Mouse (Mus musculus) telencephalon, adult 2 months (tissue): ENCODE data around the gene Slc25a29.

ENCODE experiments used
- DNase-seq: peaks from one replicate; pipeline ENCODE4 v3.0.0-alpha.2; 2011; ENCODE audit warnings: low read depth, low spot score

Slc25a29 gene

GRCm38 (mm10) chr12:108834337-108834736 is 1.3 kb downstream of the Slc25a29 start:
- no peak for DNase-seq

DNA sequence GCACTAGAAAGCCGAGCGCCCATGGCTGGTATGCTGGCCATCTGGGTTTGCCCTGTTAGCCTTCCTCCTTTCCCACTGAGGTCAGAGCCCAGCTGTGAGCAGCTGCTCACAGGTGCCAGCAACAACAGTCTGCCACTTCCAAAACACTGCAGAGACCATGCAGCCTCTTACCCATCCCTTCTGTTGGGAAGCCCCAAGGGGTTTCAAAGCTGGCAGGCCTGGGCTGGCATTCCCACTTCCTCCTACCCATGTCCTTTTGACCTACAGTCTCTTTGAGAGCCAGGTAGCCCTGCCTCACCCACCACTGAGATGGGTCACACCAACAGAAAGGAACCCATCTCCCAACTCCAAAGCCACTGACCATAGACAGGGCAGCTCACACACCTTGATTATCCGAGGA is 2.3 kb downstream of the Slc25a29 start:
- DNase-seq, result no peak

DNA sequence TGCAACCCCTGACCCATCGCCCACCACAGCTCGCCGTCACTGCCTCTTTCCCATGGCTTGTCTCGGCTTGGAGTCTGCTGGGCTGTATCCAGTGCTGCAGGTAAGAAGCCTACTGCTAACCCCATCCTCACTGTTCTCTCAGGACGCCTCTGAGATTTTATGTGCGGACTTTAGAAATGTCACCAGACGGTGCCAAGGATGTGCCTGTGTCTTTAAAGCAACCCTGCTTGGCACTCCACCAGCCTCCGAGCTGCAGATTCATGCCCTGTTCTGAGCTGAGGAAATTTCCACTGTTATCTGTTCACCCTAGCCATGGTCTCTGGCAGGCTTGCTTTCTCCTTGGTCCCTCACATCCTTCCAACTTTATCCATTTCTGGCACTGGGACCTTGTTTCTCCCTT is 2.8 kb downstream of the Slc25a29 start:
- DNase-seq, result no peak

DNA sequence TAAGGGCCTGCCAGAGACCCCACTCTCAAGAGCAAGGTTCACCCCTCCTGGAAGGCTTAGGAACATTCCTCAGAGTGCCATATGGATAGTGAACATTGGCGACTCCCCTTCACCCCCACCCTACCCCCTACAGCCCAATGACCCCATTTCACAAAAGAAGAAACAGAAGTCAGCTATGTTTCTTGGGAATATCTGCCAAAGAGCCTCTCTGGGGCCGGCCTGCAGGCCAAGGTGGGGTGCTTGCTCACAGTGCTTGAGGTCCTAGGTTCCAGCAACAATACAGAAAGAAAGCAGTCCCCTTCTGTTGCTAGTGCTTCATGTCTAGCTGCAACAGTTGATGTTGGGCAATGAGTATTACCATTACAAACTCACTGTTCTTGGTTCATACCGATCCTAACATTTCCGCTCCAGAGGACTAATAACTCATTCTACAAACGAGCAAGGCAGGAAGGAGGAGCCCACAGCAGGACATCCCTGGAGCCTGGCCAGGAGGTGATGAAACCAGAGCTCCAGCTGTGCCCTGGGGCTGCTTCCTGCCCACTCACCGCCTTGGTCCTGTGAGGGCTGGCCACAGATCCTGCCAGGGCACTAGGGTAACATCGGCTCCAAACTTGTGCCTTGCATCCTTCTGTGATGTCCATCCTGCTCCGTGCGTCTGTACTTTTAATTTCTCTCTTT is 3.6 kb downstream of the Slc25a29 start:
- DNase-seq, result no peak

GRCm38 (mm10) chr12:108830358-108830757 is 5.3 kb downstream of the Slc25a29 start:
- no peak for DNase-seq

DNA sequence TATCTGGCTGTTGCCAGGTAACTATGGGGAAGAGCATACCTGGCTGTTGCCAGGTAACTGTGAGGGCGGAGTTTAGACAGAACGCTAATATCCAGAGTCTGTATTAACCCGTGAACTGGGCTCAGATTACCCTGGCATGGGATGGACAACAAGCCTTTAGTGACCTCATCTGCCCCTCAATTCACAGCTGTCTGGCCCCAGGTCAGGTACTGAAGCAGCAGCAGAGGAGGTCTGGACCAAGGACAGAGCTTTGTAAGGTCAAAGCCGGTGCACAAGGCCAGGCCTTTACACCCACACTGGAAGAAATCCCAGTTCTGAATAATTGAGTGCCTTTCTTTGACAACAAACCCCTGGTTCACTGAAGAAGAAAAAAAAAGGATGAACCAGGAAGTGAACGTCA is 6.0 kb downstream of the Slc25a29 start:
- no peak for DNase-seq

DNA sequence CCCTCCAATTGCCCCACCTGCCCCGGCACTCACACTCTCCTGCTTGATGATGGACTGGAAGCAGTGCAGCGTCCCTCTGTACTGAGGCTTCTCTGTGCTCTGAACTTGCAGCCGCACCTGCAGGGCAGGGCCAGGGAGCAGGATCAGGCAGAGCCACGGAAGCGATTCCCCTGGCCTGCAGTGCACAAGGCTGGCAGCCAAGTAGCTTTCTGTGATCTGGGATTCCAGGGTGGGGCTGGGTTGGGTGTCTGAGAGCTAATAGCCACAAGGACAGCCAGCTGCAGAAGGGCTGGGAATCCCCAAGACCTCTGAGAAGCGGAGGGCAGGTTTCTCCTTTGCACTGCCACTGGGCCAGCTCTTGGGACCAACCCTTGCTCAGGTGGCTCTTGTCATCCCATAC is 8.0 kb downstream of the Slc25a29 start:
- no peak for DNase-seq

GRCm38 (mm10) chr12:108826958-108827535 is 8.6 kb downstream of the Slc25a29 start:
- no peak for DNase-seq

DNA sequence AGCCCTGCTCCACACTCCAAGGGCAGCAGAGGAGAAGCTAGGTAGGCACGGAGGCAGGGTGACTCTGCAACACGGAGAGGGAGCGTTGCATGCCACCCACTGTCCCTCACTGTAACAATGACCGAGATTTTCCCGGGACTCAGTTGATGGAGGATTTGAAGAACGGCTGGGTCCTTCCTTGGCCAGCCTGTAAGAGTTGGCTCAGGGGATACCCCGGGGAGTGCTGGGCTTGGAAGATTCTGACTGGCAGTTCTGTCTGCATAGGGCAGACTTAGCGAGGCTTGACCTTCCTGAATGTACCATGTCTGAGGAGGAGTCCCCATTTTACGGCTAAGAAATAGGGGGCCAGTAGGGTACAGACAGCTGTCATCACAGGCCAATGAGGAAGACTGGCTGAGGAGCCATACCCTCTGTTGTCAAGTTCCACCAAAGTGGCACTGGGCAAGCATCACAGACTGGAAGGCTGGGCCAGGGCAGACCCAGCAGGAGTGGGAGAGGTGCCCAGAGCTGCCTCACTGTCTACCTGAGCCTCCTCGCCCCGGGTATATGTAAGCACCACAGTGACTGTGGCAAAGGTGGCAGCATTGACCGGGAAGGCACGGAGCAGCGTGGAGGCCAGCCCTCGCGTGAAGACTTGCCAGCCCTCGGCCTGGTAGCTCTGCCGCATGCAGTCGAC is 9.3 kb downstream of the Slc25a29 start:
- no peak for DNase-seq

- DNase-seq, result no peak
These were observed 10.0 kb downstream of the Slc25a29 start for GRCm38 (mm10) chr12:108825561-108826224.

GRCm38 (mm10) chr12:108824225-108824874 is 11.3 kb downstream of the Slc25a29 start:
- no peak for DNase-seq

- no peak for DNase-seq
These were observed 12.6 kb downstream of the Slc25a29 start for GRCm38 (mm10) chr12:108823036-108823435.

GRCm38 (mm10) chr12:108820461-108820860 is 15.2 kb downstream of the Slc25a29 start:
- DNase-seq, result no peak

DNA sequence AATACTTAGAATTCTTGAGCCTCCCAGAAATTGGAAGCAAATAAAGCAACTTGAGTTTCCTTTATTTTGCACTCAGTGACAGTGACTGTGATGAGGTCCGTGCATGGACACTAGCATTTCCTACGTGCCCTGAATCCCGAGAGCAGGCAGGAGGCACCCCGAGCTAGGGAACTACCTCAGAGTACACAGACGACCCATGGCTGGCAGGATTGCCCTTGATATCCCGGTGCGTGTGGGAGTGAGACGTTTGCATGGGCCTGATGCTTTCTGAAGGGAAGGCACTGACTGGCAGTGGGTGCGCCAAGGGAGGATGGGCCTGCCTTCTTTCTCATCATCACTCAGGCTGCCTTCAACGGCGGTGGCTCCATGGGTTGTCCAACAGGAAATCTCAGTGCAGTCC is 19.1 kb downstream of the Slc25a29 start:
- DNase-seq, result no peak

DNA sequence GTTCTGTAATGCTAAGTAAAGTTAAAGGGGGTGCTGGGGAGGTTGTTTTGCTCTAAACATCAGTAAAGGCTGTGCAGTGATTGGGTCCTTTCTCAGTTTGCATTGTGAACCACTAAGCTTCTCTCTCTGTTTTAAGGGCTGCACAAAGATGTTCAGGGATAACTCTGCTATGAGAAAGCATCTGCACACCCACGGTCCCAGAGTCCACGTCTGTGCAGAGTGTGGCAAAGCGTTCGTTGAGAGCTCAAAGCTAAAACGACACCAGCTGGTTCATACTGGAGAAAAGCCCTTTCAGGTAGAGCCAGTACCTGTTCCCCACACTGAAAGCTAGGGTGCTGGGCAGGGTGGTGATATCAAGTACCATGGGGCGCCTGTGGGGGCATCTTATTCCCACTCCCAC is 21.2 kb downstream of the Slc25a29 start:
- DNase-seq, result no peak

- DNase-seq, result no peak
These were observed 23.2 kb downstream of the Slc25a29 start for GRCm38 (mm10) chr12:108812463-108812862.

DNA sequence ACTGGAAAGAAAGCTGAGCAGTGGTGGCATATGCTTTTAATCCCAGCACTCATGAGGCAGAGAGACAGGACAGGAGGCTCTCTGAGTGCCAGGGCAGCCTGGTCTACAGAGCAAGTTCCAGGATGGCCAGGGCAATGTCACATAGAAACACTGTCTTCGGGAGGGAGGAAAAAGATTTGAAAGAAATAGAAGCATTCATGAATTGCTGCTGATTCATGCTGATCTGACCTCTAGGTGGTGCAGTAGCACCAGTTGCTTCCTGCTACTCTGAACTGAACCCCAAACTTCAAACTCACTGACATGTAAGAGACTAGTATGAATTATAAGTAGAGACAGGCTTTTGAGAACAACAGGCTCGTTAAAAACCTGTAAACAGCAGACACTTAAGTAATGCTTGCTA is 24.6 kb downstream of the Slc25a29 start:
- DNase-seq, result no peak

- DNase-seq, result no peak
These were observed 25.4 kb downstream of the Slc25a29 start for GRCm38 (mm10) chr12:108810309-108810708.

GRCm38 (mm10) chr12:108809771-108810170 is 25.9 kb downstream of the Slc25a29 start:
- no peak for DNase-seq

DNA sequence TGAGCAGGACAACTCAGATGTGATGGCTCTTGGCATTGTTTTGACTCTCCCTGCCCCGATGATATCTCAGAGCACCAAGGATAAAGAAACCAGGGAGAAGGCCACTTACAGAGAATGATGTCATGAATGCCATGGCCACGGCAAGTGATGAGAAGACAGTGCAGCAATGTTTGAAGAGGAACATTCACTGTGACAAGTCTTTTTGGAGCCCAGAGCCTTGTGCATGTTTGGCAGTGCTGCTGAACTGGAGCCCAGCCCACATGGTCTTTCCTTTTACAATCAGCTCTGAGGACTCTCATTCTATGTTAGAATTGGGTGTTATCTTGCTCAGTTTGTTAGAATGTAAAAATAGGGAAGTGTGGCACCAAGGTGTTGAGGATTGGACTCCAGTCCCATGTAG is 27.2 kb downstream of the Slc25a29 start:
- DNase-seq, result no peak

GRCm38 (mm10) chr12:108804388-108804787 is 31.3 kb downstream of the Slc25a29 start:
- DNase-seq, result no peak

DNA sequence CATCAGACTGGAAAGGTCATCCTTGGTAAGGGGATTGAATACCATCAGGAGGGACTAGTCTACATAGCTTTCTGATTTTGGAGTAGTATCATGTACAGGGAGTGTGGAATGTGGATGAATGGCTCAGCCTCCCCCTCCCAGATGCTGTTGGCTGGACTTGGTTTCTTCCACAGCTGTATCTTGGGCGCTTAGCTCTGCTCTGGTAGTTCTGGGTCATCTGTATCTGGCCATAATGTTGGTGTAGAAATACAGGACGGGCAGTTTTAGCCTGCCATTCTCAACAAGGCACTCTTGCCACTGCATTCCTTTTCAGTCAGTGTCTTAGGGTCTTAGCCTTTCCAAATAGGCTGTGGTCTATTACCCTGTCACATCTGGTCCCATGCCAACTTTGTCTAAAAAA is 34.1 kb downstream of the Slc25a29 start:
- no peak for DNase-seq
